Mouse (Mus musculus) kidney, postnatal 0 days (tissue): ENCODE data around the gene Cds1. TPM values are rescaled to one million over a fixed set of nuclear protein-coding genes. Genes with fewer than 3 reads are reported as not detected.

Experiments
- ATAC-seq: fragments of 200-750 bp; cut with Nextera tagmentation; replicated peaks from 2 replicates; pipeline ENCODE4 v1.8.0; 2017; ENCODE audit warnings: low read depth, moderate number of reproducible peaks, moderate TSS enrichment, moderate library complexity; ENCODE audit not compliant: low FRiP score
- DNase-seq: peaks from one replicate; pipeline ENCODE4 v3.0.0-alpha.2; 2016; ENCODE audit warnings: low spot score
- H3K27ac ChIP-seq: fragments of 300-500 bp; sonication (generic); 2 replicates; pipeline ENCODE4 v1.5.1; 2014; ENCODE audit warnings: mild to moderate bottlenecking
- H3K27me3 ChIP-seq: fragments of 300-500 bp; sonication (generic); 2 replicates; pipeline ENCODE4 v1.6.1; 2014; ENCODE audit warnings: low read length, mixed read lengths; ENCODE audit not compliant: insufficient read depth
- H3K36me3 ChIP-seq: fragments of 300-500 bp; sonication (generic); 2 replicates; pipeline ENCODE4 v1.6.1; 2014; ENCODE audit warnings: low read length, mixed read lengths; ENCODE audit not compliant: insufficient read depth
- H3K4me1 ChIP-seq: fragments of 300-500 bp; sonication (generic); replicated peaks from 2 replicates; pipeline ENCODE4 v1.6.1; 2014; ENCODE audit warnings: antibody characterized with exemption, low read length, mixed read lengths; ENCODE audit not compliant: insufficient read depth
- H3K4me2 ChIP-seq: fragments of 300-500 bp; sonication (generic); 2 replicates; pipeline ENCODE4 v1.6.1; 2014; ENCODE audit warnings: mild to moderate bottlenecking, low read length, moderate library complexity, mixed read lengths
- H3K4me3 ChIP-seq: fragments of 300-500 bp; sonication (generic); replicated peaks from 2 replicates; pipeline ENCODE4 v1.5.1; 2014; ENCODE audit warnings: low read depth, low read length
- H3K9ac ChIP-seq: fragments of 300-500 bp; sonication (generic); 2 replicates; pipeline ENCODE4 v1.6.1; 2014; ENCODE audit warnings: low read depth, low read length
- H3K9me3 ChIP-seq: fragments of 300-500 bp; sonication (generic); replicated peaks from 2 replicates; pipeline ENCODE4 v1.6.1; 2016; ENCODE audit warnings: low read length, inconsistent platforms, mixed read lengths
- CTCF ChIP-seq: IDR thresholded peaks from 2 replicates; pipeline ENCODE4 v1.5.1; 2016; ENCODE audit warnings: antibody characterized with exemption, low read depth, mild to moderate bottlenecking, moderate library complexity
- WGBS: fragments of 180-500 bp; shearing (Covaris S2); extraction: QIAGEN DNeasy Blood & Tissue Kit; methylation state at CpG from one replicate; pipeline ENCODE4 v1.1.7; 2014; 5-methylcytosine and 5-hydroxymethylcytosine counted together
- polyA plus RNA-seq: library from polyadenylated mRNA; unstranded; fragments of >200 nt; fragmentation: Nextera tagmentation; extraction: Ambion mirVana; gene quantifications from 2 replicates; pipeline ENCODE4 v1.2.1, GENCODE M21; 2015

Cds1 gene
- polyA plus RNA-seq, 1 experiment from 2014 or later, result 25.7 TPM

DNA sequence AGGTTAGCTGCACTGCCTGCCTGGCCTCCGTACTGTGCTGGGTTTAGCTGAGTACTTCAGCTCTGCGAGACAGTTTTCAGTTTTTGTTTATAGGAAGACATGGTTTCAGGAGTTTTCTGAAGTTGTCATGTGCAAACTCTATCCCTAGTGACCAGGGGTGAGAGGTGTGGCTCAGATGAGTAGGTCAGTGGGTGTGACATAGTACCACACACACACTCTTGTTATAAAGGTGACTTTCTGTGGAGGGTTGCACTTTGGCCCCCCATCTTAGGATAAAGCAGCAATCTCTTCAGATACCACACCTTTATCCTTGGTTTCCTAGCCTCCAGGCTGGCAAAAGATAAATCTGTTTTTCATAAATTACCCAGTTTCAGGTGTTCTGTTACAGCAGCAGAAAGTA lies 19.9 kb downstream of the Cds1 start:
- H3K9me3 ChIP-seq, result no peaks in the 10 kb centered on the region
- WGBS, result 83% methylated on average over 2 of the region's 2 CpGs
- H3K4me1 ChIP-seq, result no peaks in the 10 kb centered on the region
- H3K27ac ChIP-seq, result no peak overlapping the region
- no peak for ATAC-seq
- no peaks in the 10 kb centered on the region for H3K36me3 ChIP-seq
- no peak for DNase-seq
- H3K4me3 ChIP-seq, result no peak overlapping the region
- no peak overlapping the region for H3K4me2 ChIP-seq
- no peak overlapping the region for H3K9ac ChIP-seq
- no peak for TF ChIP-seq CTCF
- no peaks in the 10 kb centered on the region for H3K27me3 ChIP-seq

DNA sequence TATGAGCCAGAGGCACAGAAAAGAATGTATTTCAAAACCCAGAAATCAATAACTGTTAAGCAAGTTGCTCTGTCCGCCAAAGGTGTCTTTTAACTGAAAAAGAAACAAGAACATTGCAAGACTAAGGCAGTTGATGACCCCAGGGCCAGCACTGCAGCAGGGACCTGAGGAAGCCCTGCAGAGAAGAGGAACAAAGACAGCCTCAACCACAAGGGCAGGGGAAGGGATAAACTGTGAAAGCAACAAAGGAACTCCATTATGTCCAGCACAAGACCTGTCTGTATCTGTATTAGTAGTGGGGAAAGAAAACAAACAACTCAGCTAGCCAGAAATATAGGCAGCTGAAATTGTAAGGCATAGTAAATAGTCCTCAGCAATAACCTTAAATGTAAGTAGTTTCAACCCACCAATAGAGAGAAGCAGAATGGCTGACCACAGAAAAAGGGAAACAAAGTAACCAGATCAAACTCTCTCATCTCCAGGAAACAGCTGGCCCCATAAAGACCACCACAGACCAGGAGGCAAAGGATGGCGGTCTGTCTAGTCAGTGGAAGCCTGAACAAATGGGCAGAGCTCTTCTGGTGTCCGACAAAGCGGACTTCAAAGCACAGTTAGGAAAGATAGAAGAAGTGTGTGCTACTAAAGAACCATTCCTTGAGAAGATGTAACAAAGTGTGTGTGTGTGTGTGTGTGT lies 21.1 kb downstream of the Cds1 start:
- no peak for DNase-seq
- H3K27me3 ChIP-seq, result no peaks in the 10 kb centered on the region
- no peak for ATAC-seq
- no peak for TF ChIP-seq CTCF
- no peaks in the 10 kb centered on the region for H3K4me1 ChIP-seq
- WGBS, result 64% methylated on average over 4 of the region's 4 CpGs
- H3K4me2 ChIP-seq, result no peak overlapping the region
- H3K4me3 ChIP-seq, result no peak overlapping the region
- H3K9me3 ChIP-seq, result no peaks in the 10 kb centered on the region
- H3K9ac ChIP-seq, result no peak overlapping the region
- no peak overlapping the region for H3K27ac ChIP-seq
- no peaks in the 10 kb centered on the region for H3K36me3 ChIP-seq

DNA sequence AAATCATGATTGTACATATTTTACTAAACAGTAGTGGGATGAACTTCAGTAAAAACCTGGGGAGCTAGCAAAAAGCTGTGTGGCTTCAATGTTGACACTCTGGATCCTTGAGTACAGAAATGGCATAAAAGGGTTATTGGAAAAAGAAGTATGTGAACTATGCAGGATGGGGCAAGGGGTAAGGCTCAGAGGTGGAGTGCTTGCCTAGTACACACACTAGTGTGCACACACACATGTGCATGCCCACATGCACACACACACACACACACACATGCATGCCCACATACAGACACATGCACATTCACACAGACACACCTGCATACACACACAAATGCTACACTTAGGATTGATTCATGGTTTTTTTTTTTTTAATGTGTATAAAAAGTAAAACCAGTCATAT lies 24.8 kb downstream of the Cds1 start:
- no peak for DNase-seq
- ATAC-seq, result no peak
- H3K27ac ChIP-seq, result no peak overlapping the region

DNA sequence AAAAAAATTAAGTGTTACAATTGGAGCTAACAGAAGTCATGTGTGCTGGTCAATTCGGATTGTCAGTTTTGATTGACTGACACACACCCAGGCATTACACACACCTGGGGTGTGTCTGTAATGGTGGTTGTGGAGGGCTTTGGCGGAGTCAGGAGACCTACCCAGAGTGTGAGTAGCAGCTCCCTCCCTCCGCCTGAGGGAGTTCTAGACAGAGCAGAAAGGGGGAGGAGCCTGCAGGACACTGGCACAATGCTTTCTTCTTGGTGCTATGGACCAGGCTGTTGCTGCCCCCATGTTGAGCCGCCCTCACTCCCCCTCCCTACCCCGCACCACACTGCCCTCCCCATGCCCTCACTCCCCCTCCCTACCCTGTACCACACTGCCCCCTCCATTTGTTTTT lies 25.6 kb downstream of the Cds1 start:
- Histone ChIP-seq H3K27ac (no peak overlapping the region), H3K4me1 (no peaks in the 10 kb centered on the region), H3K4me3 (no peak overlapping the region), H3K36me3 (no peaks in the 10 kb centered on the region), H3K27me3 (no peaks in the 10 kb centered on the region), H3K9me3 (no peaks in the 10 kb centered on the region), H3K9ac (no peak overlapping the region), H3K4me2 (no peak overlapping the region)
- ATAC-seq, result 0 out of 2 replicates have a peak, but pooled peaks have one; percentile 46
- DNase-seq, result no peak
- WGBS, result 55% methylated on average over 5 of the region's 5 CpGs
- no peak for TF ChIP-seq CTCF

More for the DNA sequence above, 24.8 kb downstream of the Cds1 start:
- Histone ChIP-seq H3K4me2 (no peak overlapping the region), H3K4me3 (no peak overlapping the region), H3K4me1 (no peaks in the 10 kb centered on the region), H3K36me3 (no peaks in the 10 kb centered on the region), H3K9me3 (no peaks in the 10 kb centered on the region), H3K27me3 (no peaks in the 10 kb centered on the region), H3K9ac (no peak overlapping the region)
- no peak for TF ChIP-seq CTCF

DNA sequence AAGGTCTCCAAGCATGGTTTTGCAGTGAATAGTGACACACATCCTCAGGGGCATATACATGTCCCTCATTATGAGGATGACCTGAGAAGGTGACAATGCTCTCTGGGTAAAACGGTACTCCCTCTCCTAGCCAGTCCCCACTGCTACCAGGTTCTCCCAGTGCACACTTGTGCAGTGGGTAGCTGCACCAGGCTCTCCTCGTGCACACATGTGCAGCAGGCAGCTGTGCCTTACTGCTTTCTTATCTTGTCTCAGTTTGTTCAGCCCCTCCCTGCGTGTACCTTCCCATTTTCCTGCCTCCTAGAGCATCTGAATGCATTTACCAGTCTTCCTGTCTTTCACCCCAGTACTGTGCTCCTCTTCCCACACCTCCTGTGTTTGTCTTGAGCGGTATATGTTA lies 27.7 kb downstream of the Cds1 start:
- Histone ChIP-seq H3K9me3 (no peaks in the 10 kb centered on the region), H3K4me3 (no peak overlapping the region), H3K4me1 (no peaks in the 10 kb centered on the region), H3K4me2 (no peak overlapping the region), H3K27ac (no peak overlapping the region), H3K27me3 (no peaks in the 10 kb centered on the region), H3K36me3 (no peaks in the 10 kb centered on the region), H3K9ac (no peak overlapping the region)
- no peak for TF ChIP-seq CTCF
- 52% methylated on average over 4 of the region's 4 CpGs for WGBS
- ATAC-seq (no peak), DNase-seq (no peak)

DNA sequence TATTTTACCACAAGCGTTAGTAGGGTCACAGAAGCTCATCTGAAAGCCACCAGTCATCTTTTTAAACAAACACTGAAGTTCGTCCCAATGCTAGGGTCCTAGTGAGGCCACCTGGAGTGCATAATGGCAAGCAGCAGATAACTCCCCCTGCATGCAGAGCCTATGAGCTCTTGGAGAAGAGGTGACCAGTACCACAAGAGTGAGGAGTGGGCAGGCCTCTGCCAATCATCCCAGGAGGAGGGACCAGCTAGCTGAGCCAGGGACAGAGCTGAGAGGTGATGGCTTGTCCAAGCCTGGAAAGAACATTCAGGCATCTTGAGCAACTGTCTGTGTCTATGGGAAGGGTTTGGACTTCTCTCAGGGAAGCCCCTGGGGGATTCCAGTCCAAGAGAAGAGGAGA lies 37.0 kb downstream of the Cds1 start:
- ATAC-seq (no peak), DNase-seq (no peak)
- Histone ChIP-seq H3K27me3 (no peaks in the 10 kb centered on the region), H3K36me3 (no peaks in the 10 kb centered on the region), H3K4me3 (no peak overlapping the region), H3K9me3 (no peaks in the 10 kb centered on the region; the same call in 1 of the 2 replicates), H3K4me2 (no peak overlapping the region), H3K9ac (no peak overlapping the region), H3K27ac (no peak overlapping the region), H3K4me1 (no peaks in the 10 kb centered on the region)
- WGBS, result 72% methylated on average over 2 of the region's 2 CpGs
- no peak for TF ChIP-seq CTCF
